Mouse (Mus musculus): ENCODE data around the gene Lamb3. TPM values are rescaled to one million over a fixed set of nuclear protein-coding genes. Genes with fewer than 3 reads are reported as not detected.

The Lamb3 gene
- polyA plus RNA-seq, 1 experiment from 2014 or later = 34.9 TPM

DNA sequence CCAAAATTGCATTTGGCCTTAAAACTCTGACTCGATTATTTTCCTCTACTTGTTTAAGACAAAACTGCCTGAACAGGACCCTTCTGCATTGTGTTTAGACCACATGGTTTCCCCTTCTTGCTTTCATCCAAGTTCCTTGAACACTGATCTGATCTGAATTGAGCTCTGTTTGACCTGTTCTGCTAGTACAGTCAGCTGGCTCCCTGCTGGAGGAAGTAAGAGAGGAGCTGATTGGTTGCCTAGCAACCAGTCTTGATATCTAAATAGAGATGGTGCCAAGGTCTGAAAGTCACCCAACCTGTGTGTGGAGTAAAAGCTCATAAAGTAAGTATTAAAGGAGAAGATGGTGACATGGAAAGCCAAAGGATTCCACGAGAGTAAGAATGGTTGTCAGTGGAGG, 37.6 kb upstream of the Lamb3 start:
- H3K27me3 ChIP-seq (ENCODE audit: control insufficient read depth, insufficient read depth, low read length) = no peaks in the 10 kb centered on the region
- TF ChIP-seq EP300 (optimal IDR thresholded peaks at IDR 0.05) = no peak
- no peak for TF ChIP-seq CTCF (IDR thresholded peaks at IDR 0.05; ENCODE audit: low read depth)
- 0 out of 2 replicates have a peak overlapping the region, but pooled peaks have one; percentile 35 for H3K27ac ChIP-seq (replicated peaks)
- no peak overlapping the region for H3K9ac ChIP-seq (ENCODE audit: low read length)
- no peaks in the 10 kb centered on the region for H3K9me3 ChIP-seq (ENCODE audit: control insufficient read depth, low read length)
- no peaks in the 10 kb centered on the region for H3K36me3 ChIP-seq (ENCODE audit: control insufficient read depth, insufficient read depth, low read length)
- DNase-seq (ENCODE audit: low spot score) (peak; percentile 72), ATAC-seq (ENCODE audit: low FRiP score, low TSS enrichment) (peak; percentile 55)
- 47% methylated on average over 2 of the region's 2 CpGs for WGBS
- no peak overlapping the region for H3K4me3 ChIP-seq (ENCODE audit: low read depth, low read length)
- no peaks in the 10 kb centered on the region for H3K4me1 ChIP-seq (replicated peaks; ENCODE audit: control insufficient read depth, insufficient read depth)
- no peak overlapping the region for H3K4me2 ChIP-seq (replicated peaks; ENCODE audit: low read depth)

GRCm38 (mm10) chr1:193172991-193173809, 34.3 kb upstream of the Lamb3 start:
- Histone ChIP-seq H3K27ac (replicated peaks) (peak overlapping the region; percentile 93), H3K27me3 (ENCODE audit: control insufficient read depth, insufficient read depth, low read length) (no peaks in the 10 kb centered on the region), H3K36me3 (ENCODE audit: control insufficient read depth, insufficient read depth, low read length) (no peaks in the 10 kb centered on the region), H3K4me1 (replicated peaks; ENCODE audit: control insufficient read depth, insufficient read depth) (no peaks in the 10 kb centered on the region), H3K4me2 (replicated peaks; ENCODE audit: low read depth) (peak overlapping the region; percentile 78), H3K9me3 (ENCODE audit: control insufficient read depth, low read length) (no peaks in the 10 kb centered on the region), H3K4me3 (ENCODE audit: low read depth, low read length) (peak overlapping the region; percentile 69), H3K9ac (ENCODE audit: low read length) (peak overlapping the region; percentile 80)
- peak; percentile 98 for DNase-seq (ENCODE audit: low spot score)
- under 1% methylated on average over 48 of the region's 48 CpGs for WGBS
- TF ChIP-seq CTCF (IDR thresholded peaks at IDR 0.05; ENCODE audit: low read depth) (peak; percentile 27), EP300 (optimal IDR thresholded peaks at IDR 0.05) (no peak)
- ATAC-seq (ENCODE audit: low FRiP score, low TSS enrichment) = peak; percentile 97

- H3K4me2 ChIP-seq (replicated peaks; ENCODE audit: low read depth) = peak overlapping the region; percentile 78
- whole genome bisulfite sequencing = 12% methylated on average over 9 of the region's 9 CpGs
- no peaks in the 10 kb centered on the region for H3K36me3 ChIP-seq (ENCODE audit: control insufficient read depth, insufficient read depth, low read length)
- DNase-seq (ENCODE audit: low spot score) (no peak), ATAC-seq (ENCODE audit: low FRiP score, low TSS enrichment) (peak; percentile 50; the same call in 1 of the 2 replicates)
- no peak for TF ChIP-seq CTCF (IDR thresholded peaks at IDR 0.05; ENCODE audit: low read depth)
- no peak for TF ChIP-seq EP300 (optimal IDR thresholded peaks at IDR 0.05)
- H3K27me3 ChIP-seq (ENCODE audit: control insufficient read depth, insufficient read depth, low read length) = no peaks in the 10 kb centered on the region
- H3K27ac ChIP-seq (replicated peaks) = peak overlapping the region; percentile 93
- H3K4me1 ChIP-seq (replicated peaks; ENCODE audit: control insufficient read depth, insufficient read depth) = no peaks in the 10 kb centered on the region
- peak overlapping the region; percentile 80 for H3K9ac ChIP-seq (ENCODE audit: low read length)
- H3K9me3 ChIP-seq (ENCODE audit: control insufficient read depth, low read length) = no peaks in the 10 kb centered on the region
- peak overlapping the region; percentile 69 for H3K4me3 ChIP-seq (ENCODE audit: low read depth, low read length)
These were observed 33.7 kb upstream of the Lamb3 start for GRCm38 (mm10) chr1:193173810-193174129.

DNA sequence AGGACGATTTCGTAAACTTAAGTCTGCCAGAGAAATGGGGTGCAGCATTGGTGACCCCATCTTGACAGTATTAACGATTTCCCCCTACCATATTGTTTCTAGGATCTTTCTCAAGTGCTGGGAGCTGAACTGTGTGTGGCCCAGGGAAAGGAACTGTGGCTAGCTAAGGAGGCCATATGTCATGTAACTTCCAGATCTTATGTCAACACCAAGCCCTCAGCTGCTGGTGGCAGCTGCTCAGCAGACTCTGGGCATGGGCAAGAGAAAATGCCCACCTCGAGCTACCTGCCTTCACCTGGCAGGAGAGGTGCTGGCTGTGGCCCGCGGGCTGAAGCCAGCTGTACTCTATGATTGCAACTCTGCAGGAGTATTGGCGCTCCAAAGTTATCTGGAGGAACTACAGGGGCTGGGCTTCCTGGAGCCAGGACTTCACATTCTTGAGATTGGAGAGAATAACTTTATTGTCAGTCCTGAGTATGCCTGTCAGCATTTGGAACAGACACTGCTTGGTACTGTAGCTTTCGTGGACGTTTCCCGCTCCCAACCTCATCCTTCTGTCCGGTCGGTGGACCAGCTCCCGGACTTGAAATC, 33.3 kb upstream of the Lamb3 start:
- Histone ChIP-seq H3K4me3 (ENCODE audit: low read depth, low read length) (peak overlapping the region; percentile 69), H3K9me3 (ENCODE audit: control insufficient read depth, low read length) (no peaks in the 10 kb centered on the region), H3K36me3 (ENCODE audit: control insufficient read depth, insufficient read depth, low read length) (no peaks in the 10 kb centered on the region), H3K27ac (replicated peaks) (peak overlapping the region; percentile 93), H3K4me1 (replicated peaks; ENCODE audit: control insufficient read depth, insufficient read depth) (no peaks in the 10 kb centered on the region), H3K4me2 (replicated peaks; ENCODE audit: low read depth) (peak overlapping the region; percentile 78), H3K9ac (ENCODE audit: low read length) (peak overlapping the region; percentile 80), H3K27me3 (ENCODE audit: control insufficient read depth, insufficient read depth, low read length) (no peaks in the 10 kb centered on the region)
- DNase-seq (ENCODE audit: low spot score) (peak; percentile 46), ATAC-seq (ENCODE audit: low FRiP score, low TSS enrichment) (no peak)
- TF ChIP-seq EP300 (optimal IDR thresholded peaks at IDR 0.05) = no peak
- TF ChIP-seq CTCF (IDR thresholded peaks at IDR 0.05; ENCODE audit: low read depth) = no peak
- WGBS = 64% methylated on average over 13 of the region's 13 CpGs

DNA sequence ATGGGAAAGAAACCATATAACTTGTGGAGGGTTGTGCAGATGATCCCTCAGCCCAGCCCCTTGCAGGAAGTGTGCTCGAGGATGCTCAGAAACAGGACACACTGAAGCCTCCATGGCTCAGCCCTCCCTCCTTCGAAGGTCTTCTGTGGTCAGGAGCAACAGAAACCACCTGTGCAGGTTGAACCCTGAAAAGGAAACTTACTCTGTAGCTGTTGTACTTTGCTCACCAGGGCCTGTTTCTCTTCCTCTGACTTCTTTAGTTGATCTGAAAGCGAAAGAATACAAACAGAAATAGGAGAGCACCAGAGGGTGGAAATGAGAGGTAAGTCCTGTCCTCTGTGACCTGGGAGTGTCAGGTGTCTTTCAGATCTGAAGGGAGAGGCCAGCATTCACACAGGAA, 26.4 kb upstream of the Lamb3 start:
- Histone ChIP-seq H3K4me3 (ENCODE audit: low read depth, low read length) (no peak overlapping the region), H3K9me3 (ENCODE audit: control insufficient read depth, low read length) (no peaks in the 10 kb centered on the region), H3K9ac (ENCODE audit: low read length) (no peak overlapping the region), H3K36me3 (ENCODE audit: control insufficient read depth, insufficient read depth, low read length) (no peaks in the 10 kb centered on the region), H3K27ac (replicated peaks) (no peak overlapping the region), H3K4me2 (replicated peaks; ENCODE audit: low read depth) (no peak overlapping the region), H3K4me1 (replicated peaks; ENCODE audit: control insufficient read depth, insufficient read depth) (no peaks in the 10 kb centered on the region), H3K27me3 (ENCODE audit: control insufficient read depth, insufficient read depth, low read length) (no peaks in the 10 kb centered on the region)
- TF ChIP-seq CTCF (IDR thresholded peaks at IDR 0.05; ENCODE audit: low read depth) (no peak), EP300 (optimal IDR thresholded peaks at IDR 0.05) (no peak)
- 62% methylated on average over 3 of the region's 3 CpGs for WGBS
- DNase-seq (ENCODE audit: low spot score) = no peak
- ATAC-seq (ENCODE audit: low FRiP score, low TSS enrichment) = 0 out of 2 replicates have a peak, but pooled peaks have one; percentile 16

GRCm38 (mm10) chr1:193188257-193188656, 19.2 kb upstream of the Lamb3 start:
- H3K27ac ChIP-seq (replicated peaks) = peak overlapping the region; percentile 84
- WGBS = 40% methylated on average over 6 of the region's 6 CpGs
- no peak for DNase-seq (ENCODE audit: low spot score)
- H3K36me3 ChIP-seq (ENCODE audit: control insufficient read depth, insufficient read depth, low read length) = no peaks in the 10 kb centered on the region
- H3K27me3 ChIP-seq (ENCODE audit: control insufficient read depth, insufficient read depth, low read length) = no peaks in the 10 kb centered on the region
- no peak overlapping the region for H3K4me2 ChIP-seq (replicated peaks; ENCODE audit: low read depth)
- peaks cover 13% of the 10 kb centered on the region for H3K4me1 ChIP-seq (replicated peaks; ENCODE audit: control insufficient read depth, insufficient read depth)
- no peak for ATAC-seq (ENCODE audit: low FRiP score, low TSS enrichment)
- no peak overlapping the region for H3K9ac ChIP-seq (ENCODE audit: low read length)
- H3K4me3 ChIP-seq (ENCODE audit: low read depth, low read length) = no peak overlapping the region
- H3K9me3 ChIP-seq (ENCODE audit: control insufficient read depth, low read length) = no peaks in the 10 kb centered on the region
- no peak for TF ChIP-seq CTCF (IDR thresholded peaks at IDR 0.05; ENCODE audit: low read depth)
- no peak for TF ChIP-seq EP300 (optimal IDR thresholded peaks at IDR 0.05)
